18 mouse cellular contexts compared by ENCODE assay signal in genomic region chr16:18220856-18221542, GRCm38 (mm10). TPM values are rescaled to one million over a fixed set of nuclear protein-coding genes. Genes with fewer than 3 reads are reported as not detected.
"Had no signal": no experiment of that assay in that cellular context is flagged by ENCODE, and none has a peak within 500 bp of the region (broad histone marks: within the 10 kb centered on the region; RNA-seq: fewer than 3 reads in every experiment).

No protein-coding gene starts in this region.

- H3K4me2 ChIP-seq: neural tube, embryonic 13.5 days had no signal

- H3K9ac ChIP-seq: liver, embryonic 14.5 days; neural tube, embryonic 13.5 days had no signal

- H3K27me3 ChIP-seq: neural tube, embryonic 13.5 days had no signal

- ATAC-seq: inflammation-experienced regulatory T-cells, adult 6 months had no signal

- DNase-seq: kidney, postnatal 10 days; kidney, postnatal 4 days; lung, adult 18-20 months; right cerebral cortex, postnatal 14 days had no signal

- H3K9me3 ChIP-seq: neural tube, embryonic 13.5 days had no signal

- H3K27ac ChIP-seq: layer of hippocampus, adult 2 months; liver, embryonic 14.5 days; neural tube, embryonic 13.5 days had no signal

- H3K4me3 ChIP-seq: layer of hippocampus, adult 2 months; neural tube, embryonic 13.5 days had no signal

RNA-seq across cellular contexts. Expression of gene Ccdc188, which starts 3.3 kb away (rescaled TPM):
- total RNA-seq: layer of hippocampus, adult 2 months; layer of hippocampus, postnatal 14 days; left cerebral cortex, adult 18-20 months; left cerebral cortex, postnatal 10 days; liver, adult 2 months; megakaryocyte-erythroid progenitor cell, adult 5-6 weeks had no signal
- polyA plus RNA-seq: inflammation-experienced regulatory T-cells, adult 6 months; kidney, embryonic 14.5 days; limb, embryonic 11.5 days; liver, adult 2 months; liver, embryonic 14.5 days; lung, embryonic 16.5 days; neural tube, embryonic 13.5 days; small intestine, adult 2 months had no signal

RNA-seq across cellular contexts. Expression of gene Gm49776, which starts 37.1 kb away (rescaled TPM):
- total RNA-seq: layer of hippocampus, adult 2 months; layer of hippocampus, postnatal 14 days; left cerebral cortex, adult 18-20 months; left cerebral cortex, postnatal 10 days; liver, adult 2 months had no signal
- polyA plus RNA-seq: inflammation-experienced regulatory T-cells, adult 6 months; liver, adult 2 months; small intestine, adult 2 months; thymus, adult 2 months had no signal
